Mouse (Mus musculus): ENCODE data around the gene Ogfr.

Ogfr gene

GRCm38 (mm10) chr2:180589123-180589831 lies at the start of gene Ogfr:
Gene Ogfr (plus strand): TSS chr2:180589245.
- peak; percentile 89 to 91 for DNase-seq

DNA sequence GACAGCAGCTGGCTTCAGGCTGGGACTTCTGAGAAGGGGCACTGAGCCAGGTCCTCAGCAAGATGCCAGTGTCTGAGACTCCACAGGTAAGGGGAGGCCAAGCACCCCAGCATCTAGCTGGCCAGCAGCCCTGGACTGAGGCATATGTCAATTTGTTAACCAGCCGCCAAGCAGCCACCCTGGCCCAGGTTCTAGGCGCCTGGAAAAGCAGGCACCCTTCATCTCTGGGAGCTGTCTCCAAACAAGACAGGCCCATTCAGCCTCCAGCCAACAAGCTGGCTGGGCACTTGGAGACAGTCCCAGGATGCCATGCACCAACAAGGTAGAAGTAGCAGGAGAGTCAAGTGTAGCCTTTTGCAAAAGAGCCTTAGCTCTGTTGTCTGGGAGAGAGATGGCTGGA lies 45.4 kb upstream of the Ogfr start:
- no peak for DNase-seq

GRCm38 (mm10) chr2:180545046-180545445 lies 44.0 kb upstream of the Ogfr start:
- DNase-seq: no peak

DNA sequence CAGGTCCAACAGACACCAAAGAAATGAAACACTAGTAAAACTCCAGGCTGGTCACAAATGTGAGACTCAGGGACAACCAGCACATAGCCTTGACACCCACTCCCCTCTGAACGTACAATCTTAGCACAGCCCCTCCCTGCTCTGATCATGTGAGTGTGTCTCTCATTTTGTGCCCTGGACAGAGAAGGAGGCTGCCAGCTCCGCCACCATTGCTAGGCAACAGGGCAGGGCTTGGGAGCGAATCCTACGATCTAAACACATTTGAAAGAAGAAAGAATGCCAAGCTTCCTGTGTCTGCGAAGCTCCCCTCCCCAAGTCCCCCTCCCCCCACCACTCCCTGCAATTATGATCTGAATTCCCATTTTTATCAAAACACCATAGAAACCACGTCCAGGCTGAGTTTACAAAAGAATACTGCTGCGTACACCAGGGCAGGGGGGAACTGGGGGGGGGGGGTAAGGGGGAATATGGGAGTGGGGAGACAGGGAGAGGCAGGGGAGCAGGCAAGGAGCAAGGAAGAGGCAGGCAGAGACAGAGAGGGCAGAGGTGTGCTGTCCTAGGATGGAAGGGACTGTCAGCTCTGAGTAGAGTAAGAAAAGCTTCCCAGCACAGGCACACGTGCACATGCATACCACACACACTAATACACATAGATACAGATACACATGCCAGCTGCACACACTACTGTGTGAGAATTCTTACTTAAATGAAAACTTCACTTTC lies 41.5 kb upstream of the Ogfr start:
- no peak for DNase-seq

DNA sequence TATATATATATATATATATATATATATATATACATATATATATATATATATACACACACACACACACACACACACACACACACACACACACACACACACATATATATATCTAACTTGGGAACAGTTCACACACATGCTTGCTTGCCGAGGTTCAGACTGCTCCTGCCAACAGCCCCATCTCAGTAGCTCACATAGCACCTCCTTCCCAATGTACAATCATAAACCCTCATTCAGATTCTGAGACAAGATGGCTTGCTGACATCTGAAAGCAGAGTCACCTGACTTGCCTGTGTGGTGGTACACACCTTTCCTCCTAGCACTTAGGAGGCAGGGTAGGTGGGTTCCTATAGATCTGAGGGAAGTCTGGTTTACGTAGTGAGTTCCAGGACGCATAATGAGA lies 36.7 kb upstream of the Ogfr start:
- DNase-seq: no peak

DNA sequence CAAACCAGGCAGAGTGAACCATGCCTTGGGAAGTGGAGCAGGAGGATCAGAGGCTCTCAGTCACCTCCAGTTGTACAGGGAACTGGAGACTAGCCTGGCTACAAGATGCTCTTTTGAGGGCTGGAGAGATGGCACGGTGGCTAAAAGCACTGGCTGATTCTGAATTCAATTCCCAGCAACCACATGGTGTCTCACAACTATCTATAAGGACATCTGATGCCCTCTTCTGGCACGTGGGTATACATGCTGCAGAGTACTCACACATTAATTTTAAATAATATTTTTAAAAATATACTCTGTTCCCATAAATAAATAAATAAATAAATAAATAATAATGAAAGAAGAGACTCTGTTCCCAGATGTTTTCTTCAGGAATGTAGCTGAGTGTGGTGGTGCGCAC lies 33.8 kb upstream of the Ogfr start:
- no peak for DNase-seq

DNA sequence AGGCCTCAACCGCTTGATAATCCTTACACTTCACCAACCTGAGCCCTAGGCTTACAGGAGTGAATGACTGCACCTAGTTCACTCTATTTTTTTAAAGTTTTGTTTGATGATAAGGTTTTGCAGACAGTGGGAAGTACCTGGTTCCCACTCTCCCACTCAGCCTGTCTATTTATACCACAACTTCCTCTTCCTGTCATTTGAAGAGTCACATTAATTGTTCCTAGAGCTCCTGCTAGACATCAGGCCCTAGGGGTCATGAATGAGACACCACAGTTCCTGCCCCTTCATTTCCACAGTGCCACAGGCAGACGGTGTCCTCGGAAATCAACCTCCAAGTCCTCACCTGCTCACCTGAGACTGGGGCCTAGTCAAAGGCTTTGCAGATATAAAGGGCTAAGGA lies 32.6 kb upstream of the Ogfr start:
- DNase-seq: no peak

- DNase-seq: peak; percentile 37 to 43
Observed at GRCm38 (mm10) chr2:180560245-180560644, 28.8 kb upstream of the Ogfr start.

GRCm38 (mm10) chr2:180562146-180562545 lies 26.9 kb upstream of the Ogfr start:
- no peak for DNase-seq

DNA sequence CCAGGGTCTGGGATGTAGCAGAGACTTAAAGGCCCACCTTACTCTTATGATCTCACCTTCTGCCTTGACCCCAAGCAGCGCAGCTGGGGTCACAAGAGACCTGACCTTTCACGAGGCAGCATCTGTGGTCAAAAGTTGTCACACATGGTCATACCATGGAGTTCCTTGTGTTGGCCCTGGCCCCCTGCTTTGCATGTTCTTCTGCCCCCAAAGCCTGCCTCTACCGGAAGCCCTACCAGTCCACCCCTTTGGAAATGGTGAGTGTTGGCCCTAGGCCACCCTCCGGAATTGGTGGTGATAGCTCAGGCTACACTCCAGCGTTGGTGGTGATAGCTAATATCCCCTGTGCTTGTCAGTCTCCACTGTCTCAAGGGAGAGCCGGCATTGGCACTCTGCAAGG lies 25.7 kb upstream of the Ogfr start:
- no peak for DNase-seq

GRCm38 (mm10) chr2:180563841-180564240 lies 25.2 kb upstream of the Ogfr start:
- DNase-seq: no peak

DNA sequence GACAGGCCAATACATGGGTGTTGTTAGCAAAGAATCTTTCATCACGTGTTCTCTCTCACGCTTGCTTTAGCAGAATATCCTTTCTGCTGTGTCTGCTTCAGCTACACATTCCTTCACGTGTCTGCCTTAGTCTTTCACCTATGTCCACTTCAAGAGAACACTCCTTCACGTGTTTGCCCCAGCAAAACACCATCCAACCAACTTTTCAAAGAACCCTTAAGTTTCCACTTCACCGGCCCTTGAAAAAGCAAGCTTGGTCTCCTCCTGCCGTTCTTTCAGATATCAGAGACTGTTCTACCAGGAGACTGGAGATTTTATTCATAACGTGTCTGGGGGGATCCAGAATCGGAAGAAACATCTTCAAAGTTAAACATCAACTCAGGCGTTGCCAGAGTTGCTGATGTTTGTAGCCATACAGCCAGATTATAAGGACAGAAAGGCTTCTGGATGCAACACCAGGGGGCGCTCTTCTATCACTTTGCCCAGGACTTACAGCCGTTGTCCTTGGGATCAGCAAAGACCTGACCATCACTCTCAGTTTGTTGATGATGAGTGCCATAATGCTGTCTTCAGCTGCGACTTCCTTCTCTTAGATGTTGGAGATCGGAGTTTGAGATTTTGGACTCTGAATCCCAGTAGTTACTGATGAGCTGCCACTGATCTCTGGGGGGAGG lies 22.7 kb upstream of the Ogfr start:
- peak; percentile 78 to 80 for DNase-seq

GRCm38 (mm10) chr2:180569028-180569643 lies 19.9 kb upstream of the Ogfr start:
- DNase-seq: no peak

DNA sequence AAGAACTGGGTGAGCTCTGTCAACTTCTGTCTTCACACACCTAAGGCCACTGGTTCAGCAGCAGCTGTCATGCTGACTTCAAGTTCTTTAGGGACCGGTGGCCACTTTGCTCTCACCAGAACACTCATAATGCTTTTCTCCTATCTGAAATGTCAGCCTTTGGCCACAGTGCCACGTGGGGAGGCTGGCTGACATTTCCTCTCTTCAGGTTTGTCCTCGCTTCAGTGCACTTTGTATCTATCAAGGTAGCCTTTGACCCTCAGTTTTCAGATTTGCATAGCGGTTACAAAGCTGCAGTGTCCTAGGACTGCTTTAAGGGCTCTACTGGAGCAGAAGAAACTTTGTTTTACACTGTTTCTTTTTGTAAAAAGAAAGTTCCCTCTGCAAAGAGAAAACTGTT lies 12.6 kb upstream of the Ogfr start:
- DNase-seq: no peak

DNA sequence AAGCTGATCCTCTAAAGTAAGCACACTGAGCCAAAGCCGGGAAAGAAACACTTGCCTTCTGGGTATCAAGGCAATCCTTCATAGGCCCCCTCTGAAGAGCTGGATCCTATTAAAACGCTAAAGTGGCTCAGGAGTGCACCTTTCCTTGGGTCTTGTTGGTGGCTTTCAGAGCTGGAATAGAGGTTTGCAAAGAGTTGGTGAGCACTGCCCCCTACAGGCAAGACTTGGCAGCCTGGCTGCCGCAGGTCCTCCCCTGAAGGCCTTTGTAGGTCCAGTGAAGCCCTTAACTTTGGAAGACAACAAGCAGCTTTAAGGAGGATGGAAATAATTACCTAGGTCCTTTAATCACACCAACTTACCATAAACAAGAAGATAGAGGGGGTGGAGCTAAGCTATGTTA lies 10.4 kb upstream of the Ogfr start:
- peak; percentile 83 for DNase-seq

DNA sequence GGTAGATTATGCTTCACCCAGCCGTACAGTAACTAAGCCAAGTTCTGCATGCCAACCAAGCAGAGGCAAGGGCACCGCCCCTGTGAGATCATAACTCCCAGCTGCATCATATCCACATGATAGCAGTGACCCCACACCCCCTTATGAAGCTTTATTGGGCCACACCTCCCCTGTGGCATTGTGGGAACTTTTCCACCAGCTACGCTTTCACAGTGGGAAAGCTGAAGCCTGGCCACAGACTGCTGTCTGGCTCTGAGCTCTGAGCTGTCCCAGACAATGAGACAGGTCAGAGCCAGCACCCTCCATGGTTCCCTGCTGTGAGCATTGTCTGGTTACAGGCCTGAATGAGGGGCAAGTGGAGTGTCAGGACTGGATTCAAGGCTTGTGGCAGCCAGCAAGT lies 8.0 kb upstream of the Ogfr start, which contains the start of gene Mrgbp:
Mrgbp (plus strand) TSS at position 303 of the 400 bp plus-strand sequence.
- DNase-seq: no peak

- DNase-seq: peak; percentile 97 to 98
Observed at GRCm38 (mm10) chr2:180582481-180583153, 6.4 kb upstream of the Ogfr start.

- peak; percentile 36 to 43 for DNase-seq
Observed at GRCm38 (mm10) chr2:180583154-180583507, 5.9 kb upstream of the Ogfr start.

DNA sequence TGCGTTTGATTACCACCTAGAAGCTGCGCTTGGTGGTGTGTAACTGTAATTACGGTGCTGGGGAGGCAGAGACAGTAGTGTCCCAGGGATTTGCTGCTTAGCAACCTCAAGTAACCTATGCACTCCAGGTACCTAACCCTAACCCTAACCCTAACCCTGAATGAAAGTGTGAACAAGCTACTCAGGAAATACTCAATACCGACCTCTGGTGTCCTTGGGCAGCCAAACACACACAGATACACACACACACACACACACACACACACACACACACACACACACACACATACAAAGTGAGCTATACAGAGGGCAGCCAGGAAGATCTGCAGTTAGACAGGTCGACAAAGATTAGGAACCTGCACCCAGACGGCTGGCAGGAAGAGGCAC lies 316 bp upstream of the Ogfr start:
- DNase-seq: peak in 1 of 2 experiments; percentile 59

- no peak for DNase-seq
Observed at GRCm38 (mm10) chr2:180597490-180597889, 8.4 kb downstream of the Ogfr start, which contains the start of gene Col9a3. Gene Col9a3 (plus strand): TSS chr2:180597790.

DNA sequence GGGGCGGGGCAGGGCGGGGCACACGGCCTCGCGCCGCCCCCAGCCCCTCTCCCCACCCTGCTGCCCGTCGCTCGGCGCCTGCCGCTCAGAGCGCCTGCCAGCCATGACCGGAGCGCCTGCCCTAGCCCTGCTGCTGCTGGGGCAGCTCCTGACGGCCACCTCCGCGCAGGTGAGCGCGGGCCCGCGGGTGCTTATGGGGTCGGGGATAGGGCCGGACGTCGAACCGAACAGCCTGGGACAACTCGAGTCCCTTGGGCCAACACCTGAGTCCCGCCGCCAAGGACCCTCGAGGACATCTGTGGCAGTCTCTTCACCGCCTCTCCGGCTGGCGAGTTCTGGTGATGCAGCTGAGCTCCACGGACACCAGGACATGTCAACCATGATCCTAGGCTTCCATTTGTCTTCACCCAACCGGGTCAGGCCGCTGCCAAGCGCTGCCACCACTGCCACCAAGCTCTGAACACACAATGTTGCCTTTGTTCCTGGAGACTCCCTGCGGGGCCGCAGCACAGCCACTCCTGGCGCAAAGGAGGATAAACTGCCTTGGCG lies 9.2 kb downstream of the Ogfr start:
- no peak for DNase-seq

GRCm38 (mm10) chr2:180600569-180601021 lies 11.6 kb downstream of the Ogfr start:
- DNase-seq: no peak
